Mouse (Mus musculus) gonadal fat pad, adult 2 months (tissue): ENCODE results near the gene Slc38a7. TPM values are rescaled to one million over a fixed set of nuclear protein-coding genes. Genes with fewer than 3 reads are reported as not detected.
A peak's percentile ranks its signal among the peaks of the same experiment; 100 is the strongest.
"Not testable (repeated sequence)": the region's sequence is repeated elsewhere in the genome, so short reads cannot be mapped to it uniquely, and the experiment has no call there.

Source experiments
- DNase-seq: peaks from one replicate; pipeline ENCODE4 v3.0.0-alpha.2; 2012; ENCODE audit warnings: low read depth
- polyA plus RNA-seq: library from polyadenylated mRNA; depleted of rRNA; stranded (reverse); fragments of >200 nt; gene quantifications from 2 replicates; pipeline ENCODE4 v1.2.3, GENCODE M21; 2012; rRNA removed

Gene Slc38a7
- polyA plus RNA-seq, 1 experiment, result 23.0 TPM

GRCm38 (mm10) chr8:95807861-95808260 is 45.5 kb downstream of the Slc38a7 start:
- peak; percentile 70 for DNase-seq

- peak; percentile 85 for DNase-seq
Measured at GRCm38 (mm10) chr8:95807331-95807843, 46.0 kb downstream of the Slc38a7 start, which contains the start of gene Cnot1. TSS of gene Cnot1 (minus strand) at chr8:95807464.

GRCm38 (mm10) chr8:95806461-95807191 is 46.7 kb downstream of the Slc38a7 start:
- DNase-seq, result no peak

GRCm38 (mm10) chr8:95805482-95805881 is 47.9 kb downstream of the Slc38a7 start:
- no peak for DNase-seq

- no peak for DNase-seq
Measured at GRCm38 (mm10) chr8:95802231-95802630, 51.1 kb downstream of the Slc38a7 start.

- no peak for DNase-seq
Measured at GRCm38 (mm10) chr8:95801476-95802064, 51.8 kb downstream of the Slc38a7 start.

- no peak for DNase-seq
Measured at GRCm38 (mm10) chr8:95800353-95800752, 53.0 kb downstream of the Slc38a7 start.

GRCm38 (mm10) chr8:95799891-95800290 is 53.4 kb downstream of the Slc38a7 start:
- no peak for DNase-seq

- DNase-seq, result no peak
Measured at GRCm38 (mm10) chr8:95799117-95799516, 54.2 kb downstream of the Slc38a7 start.

- not testable (repeated sequence) for DNase-seq
Measured at GRCm38 (mm10) chr8:95795333-95796061, 57.8 kb downstream of the Slc38a7 start.

Other genes starting within 250 kb of the Slc38a7 start
- gene Gins3, start 220.1 kb downstream of the Slc38a7 start, polyA plus RNA-seq, result 2.5 and 3.0 TPM in 2 replicates
- 95.6 and 101 TPM in 2 replicates for gene Ndrg4, start 176.6 kb downstream of the Slc38a7 start, polyA plus RNA-seq
- 7.8 and 8.2 TPM in 2 replicates for gene Setd6, start 137.7 kb downstream of the Slc38a7 start, polyA plus RNA-seq
- 88.3 and 124 TPM in 2 replicates for gene Cnot1, start 46.1 kb downstream of the Slc38a7 start, polyA plus RNA-seq
- gene Sap18b, start 28.2 kb downstream of the Slc38a7 start, polyA plus RNA-seq, result 37.1 and 51.7 TPM in 2 replicates
- gene Got2, start 35.0 kb upstream of the Slc38a7 start, polyA plus RNA-seq, result 342 and 446 TPM in 2 replicates